In the genomic region with DNA sequence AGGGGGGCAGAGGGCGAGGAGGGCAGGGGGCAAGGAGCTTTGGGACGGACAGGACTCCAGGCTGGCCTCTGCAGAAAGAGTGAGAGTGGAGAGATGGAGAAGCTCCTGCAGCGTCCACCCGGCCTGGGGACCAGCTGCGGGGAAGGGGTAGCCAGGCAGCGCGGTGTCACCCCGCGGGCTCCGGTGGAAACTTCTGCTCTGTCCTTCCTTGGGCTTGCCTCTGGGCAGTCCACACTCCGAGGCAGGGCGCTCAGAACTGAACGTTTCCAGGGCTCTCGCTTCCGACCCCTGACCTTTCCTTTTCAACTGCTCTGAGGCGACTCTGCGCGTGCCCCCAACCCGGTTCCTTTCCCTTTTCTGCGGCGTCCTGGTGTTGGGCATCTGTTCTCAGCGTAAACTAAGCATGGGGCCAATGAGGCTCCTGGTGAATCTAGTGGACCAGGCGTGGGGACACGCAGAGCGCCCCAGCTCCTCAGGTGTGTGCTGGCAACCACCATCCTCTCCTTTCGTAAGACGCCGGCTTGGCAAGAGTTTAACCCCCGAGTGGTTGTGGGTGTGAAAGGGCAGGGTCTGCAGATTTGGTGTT, we compare ENCODE assay signal across 8 mouse cellular contexts. TPM values are rescaled to one million over a fixed set of nuclear protein-coding genes. Genes with fewer than 3 reads are reported as not detected.
DNase-seq lines count a peak whose midpoint lies in the region; ATAC-seq and TF ChIP-seq lines count a peak whose summit lies in the region.

No protein-coding gene starts in this region.

- no peak for TF ChIP-seq EP300 in liver, embryonic 14.5 days (IDR thresholded peaks at IDR 0.05; ENCODE audit: low read depth)

- peak overlapping the region; percentile 60 for H3K9ac ChIP-seq in embryonic facial prominence, embryonic 14.5 days (ENCODE audit: low read depth, low read length)
- no peak overlapping the region for H3K9ac ChIP-seq in liver, embryonic 14.5 days (replicated peaks)
- peak overlapping the region; percentile 51 for H3K9ac ChIP-seq in neural tube, embryonic 13.5 days

- no peaks in the 10 kb centered on the region for H3K9me3 ChIP-seq in embryonic facial prominence, embryonic 14.5 days (ENCODE audit: control insufficient read depth, low read length)
- no peaks in the 10 kb centered on the region for H3K9me3 ChIP-seq in liver, embryonic 14.5 days (ENCODE audit: control insufficient read depth, low read length)
- no peaks in the 10 kb centered on the region for H3K9me3 ChIP-seq in neural tube, embryonic 13.5 days

- H3K4me1 ChIP-seq in embryonic facial prominence, embryonic 14.5 days (ENCODE audit: control insufficient read depth, insufficient read depth, low read length): peaks cover 11% of the 10 kb centered on the region
- H3K4me1 ChIP-seq in liver, embryonic 14.5 days (replicated peaks; ENCODE audit: control insufficient read depth in 2 of 2, insufficient read depth in 2 of 2, low read length in 1 of 2): 0 out of 4 replicates have a peak, but pooled peaks cover 0 to 2% of the 10 kb centered on the region in 2 experiments
- peaks cover 11% of the 10 kb centered on the region for H3K4me1 ChIP-seq in neural tube, embryonic 13.5 days (replicated peaks)

- peak overlapping the region; percentile 91 for H3K4me2 ChIP-seq in embryonic facial prominence, embryonic 14.5 days (ENCODE audit: low read depth, low read length)
- H3K4me2 ChIP-seq in liver, embryonic 14.5 days (ENCODE audit: low read depth): peak overlapping the region; percentile 62
- peak overlapping the region; percentile 59 for H3K4me2 ChIP-seq in neural tube, embryonic 13.5 days

- DNase-seq in frontal cortex, postnatal 14 days (ENCODE audit: low spot score in 2 of 2): no peak
- DNase-seq in adrenal gland, postnatal 14 days: peak; percentile 57
- DNase-seq in embryonic facial prominence, embryonic 14.5 days (ENCODE audit: low spot score): peak; percentile 12
- DNase-seq in liver, embryonic 14.5 days (ENCODE audit: low read depth in 3 of 3, low spot score in 3 of 3): no peak
- DNase-seq in layer of hippocampus, adult 9-10 months (ENCODE audit: low spot score): no peak

- WGBS in embryonic facial prominence, embryonic 14.5 days: 2% methylated on average over 25 of the region's 29 CpGs
- 3% methylated on average over 29 of the region's 29 CpGs for WGBS in liver, embryonic 14.5 days (ENCODE audit: insufficient replicate concordance)
- WGBS in neural tube, embryonic 13.5 days: 3% methylated on average over 28 of the region's 29 CpGs

- H3K27ac ChIP-seq in embryonic facial prominence, embryonic 14.5 days (replicated peaks; ENCODE audit: low read depth, low read length): no peak overlapping the region
- no peak overlapping the region for H3K27ac ChIP-seq in liver, embryonic 14.5 days
- no peak overlapping the region for H3K27ac ChIP-seq in neural tube, embryonic 13.5 days (replicated peaks)

- H3K4me3 ChIP-seq in embryonic facial prominence, embryonic 14.5 days (ENCODE audit: low read depth, low read length): peak overlapping the region; percentile 49
- H3K4me3 ChIP-seq in liver, embryonic 14.5 days (ENCODE audit: insufficient read depth in 1 of 2, low read depth in 2 of 2, low read length in 2 of 2): peak overlapping the region; percentile 11 to 41
- H3K4me3 ChIP-seq in neural tube, embryonic 13.5 days: peak overlapping the region; percentile 32

- H3K36me3 ChIP-seq in embryonic facial prominence, embryonic 14.5 days (ENCODE audit: control insufficient read depth, insufficient read depth, low read length): peaks cover 31% of the 10 kb centered on the region
- peaks cover 31% of the 10 kb centered on the region for H3K36me3 ChIP-seq in liver, embryonic 14.5 days (replicated peaks; ENCODE audit: control insufficient read depth, insufficient read depth, low read depth)
- peaks cover 33% of the 10 kb centered on the region for H3K36me3 ChIP-seq in neural tube, embryonic 13.5 days

- peak; percentile 50; the same call in 1 of the 2 replicates for ATAC-seq in frontal cortex, adult (ENCODE audit: low TSS enrichment)
- ATAC-seq in embryonic facial prominence, embryonic 14.5 days (ENCODE audit: low read depth): peak; percentile 66
- peak; percentile 49 to 57 for ATAC-seq in hematopoietic stem cell, adult 5-6 weeks (replicated peaks in 1 of 2; ENCODE audit: insufficient read depth in 1 of 2, low FRiP score in 2 of 2, low TSS enrichment in 1 of 2, low read depth in 1 of 2, poor library complexity in 2 of 2, severe bottlenecking in 2 of 2)
- ATAC-seq in liver, embryonic 14.5 days (ENCODE audit: insufficient read depth): no peak
- ATAC-seq in neural tube, embryonic 13.5 days (ENCODE audit: low read depth): peak; percentile 47; the same call in 1 of the 2 replicates

- peaks cover 7% of the 10 kb centered on the region; the same call in 1 of the 2 replicates for H3K27me3 ChIP-seq in embryonic facial prominence, embryonic 14.5 days (replicated peaks; ENCODE audit: control insufficient read depth, insufficient read depth, low read length)
- H3K27me3 ChIP-seq in liver, embryonic 14.5 days (ENCODE audit: control insufficient read depth, insufficient read depth, low read length): peaks cover 21% of the 10 kb centered on the region
- H3K27me3 ChIP-seq in neural tube, embryonic 13.5 days: peaks cover 11% of the 10 kb centered on the region

- no peak for TF ChIP-seq CTCF in liver, embryonic 14.5 days (IDR thresholded peaks at IDR 0.05; ENCODE audit: low read depth)

RNA-seq across cellular contexts. Expression of gene Agbl2, which starts 0.5 kb away (rescaled TPM):
- 0.98 and 1.5 TPM in 2 replicates for total RNA-seq in adrenal gland, postnatal 14 days (2021)
- 1.7 and 2.8 TPM in 2 replicates for polyA plus RNA-seq in embryonic facial prominence, embryonic 14.5 days (2014; fragmentation: Nextera tagmentation; extraction: Ambion mirVana)
- total RNA-seq in hematopoietic stem cell, adult 5-6 weeks (2017): not detected in 2 replicates
- 0.03 and 0.06 TPM in 2 replicates for polyA plus RNA-seq in liver, embryonic 14.5 days (2012; rRNA removed)
- polyA plus RNA-seq in liver, embryonic 14.5 days (2014; fragmentation: Nextera tagmentation; extraction: Ambion mirVana): not detected in 2 replicates
- 0.17 and 0.19 TPM in 2 replicates for polyA plus RNA-seq in neural tube, embryonic 13.5 days (2015; fragmentation: Nextera tagmentation; extraction: Ambion mirVana)

RNA-seq across cellular contexts. Expression of gene Fnbp4, which starts 37.8 kb away (rescaled TPM):
- total RNA-seq in adrenal gland, postnatal 14 days (2021): 54.3 and 60.8 TPM in 2 replicates
- 60.9 and 71.9 TPM in 2 replicates for polyA plus RNA-seq in embryonic facial prominence, embryonic 14.5 days (2014; fragmentation: Nextera tagmentation; extraction: Ambion mirVana)
- 226 and 232 TPM in 2 replicates for total RNA-seq in hematopoietic stem cell, adult 5-6 weeks (2017)
- 22.4 and 25.8 TPM in 2 replicates for polyA plus RNA-seq in liver, embryonic 14.5 days (2012; rRNA removed)
- 20.9 and 21.3 TPM in 2 replicates for polyA plus RNA-seq in liver, embryonic 14.5 days (2014; fragmentation: Nextera tagmentation; extraction: Ambion mirVana)
- polyA plus RNA-seq in neural tube, embryonic 13.5 days (2015; fragmentation: Nextera tagmentation; extraction: Ambion mirVana): 103 and 104 TPM in 2 replicates

Comparison
In these comparisons a context has a peak if more than half of its experiments do, and no peak if none do; other contexts are left out.
1. DNase-seq: peak in adrenal gland, postnatal 14 days (single experiment) and embryonic facial prominence, embryonic 14.5 days (single experiment); none in frontal cortex, postnatal 14 days (0 of 2), liver, embryonic 14.5 days (0 of 3) and layer of hippocampus, adult 9-10 months (single experiment).
2. Peak in every context shown above with its lines, with median percentiles within 50 percentile points of each other: H3K4me2 ChIP-seq and H3K4me3 ChIP-seq.